Mouse (Mus musculus): ENCODE results near the gene Loxl3.

Loxl3 gene

DNA sequence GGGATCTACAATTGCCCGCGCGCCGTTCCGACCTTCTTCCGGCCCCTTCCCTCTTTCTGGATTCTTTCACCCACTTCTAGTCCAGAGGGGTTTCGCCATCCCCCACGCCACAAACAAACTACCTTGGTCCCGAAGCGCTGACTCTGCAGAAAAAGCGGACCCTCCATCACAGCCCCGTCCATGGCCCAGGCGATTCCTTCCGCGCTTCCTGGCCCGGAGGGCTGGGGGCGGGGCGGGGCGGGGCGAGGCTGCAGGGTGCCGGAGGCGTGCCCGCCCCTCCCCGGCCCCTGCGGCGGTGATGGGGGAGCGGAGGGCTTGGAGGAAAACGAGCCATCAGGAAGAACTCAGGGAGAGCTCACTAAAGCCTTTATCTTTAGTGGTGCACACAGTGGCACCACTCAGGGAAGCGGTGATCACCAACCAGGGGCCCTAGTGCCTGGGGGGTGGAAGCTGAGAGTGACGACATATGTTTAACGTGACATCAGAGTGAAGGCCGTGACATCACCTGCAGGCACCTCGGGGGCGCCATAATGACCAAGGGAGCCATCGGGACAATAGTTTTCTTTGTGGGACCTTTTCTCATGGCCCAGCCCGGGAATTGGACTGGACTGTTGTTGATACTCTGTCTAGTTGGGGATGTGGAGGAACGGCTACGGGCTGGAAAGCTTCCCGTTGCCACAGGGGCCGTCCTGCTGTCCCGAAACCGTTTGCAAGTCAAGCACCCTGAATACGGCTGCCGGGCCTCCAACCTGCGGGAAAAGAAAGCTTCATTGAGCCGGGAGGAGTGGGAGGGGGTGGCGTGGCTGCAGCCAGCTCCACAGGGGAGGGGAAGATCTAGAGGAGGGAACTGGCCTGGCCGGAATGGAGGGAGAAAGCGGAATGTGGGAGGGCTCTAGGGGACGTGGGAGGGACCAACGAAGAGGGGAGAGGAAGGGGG is at the start of gene Loxl3, which contains the start of gene Dok1:
Gene Loxl3, plus strand, starts transcription at position 925 of the 937 bp plus-strand sequence.
Gene Dok1, minus strand, starts transcription at position 223 of the 937 bp plus-strand sequence.
- peak; percentile 76 for DNase-seq (ENCODE audit: low spot score)

DNA sequence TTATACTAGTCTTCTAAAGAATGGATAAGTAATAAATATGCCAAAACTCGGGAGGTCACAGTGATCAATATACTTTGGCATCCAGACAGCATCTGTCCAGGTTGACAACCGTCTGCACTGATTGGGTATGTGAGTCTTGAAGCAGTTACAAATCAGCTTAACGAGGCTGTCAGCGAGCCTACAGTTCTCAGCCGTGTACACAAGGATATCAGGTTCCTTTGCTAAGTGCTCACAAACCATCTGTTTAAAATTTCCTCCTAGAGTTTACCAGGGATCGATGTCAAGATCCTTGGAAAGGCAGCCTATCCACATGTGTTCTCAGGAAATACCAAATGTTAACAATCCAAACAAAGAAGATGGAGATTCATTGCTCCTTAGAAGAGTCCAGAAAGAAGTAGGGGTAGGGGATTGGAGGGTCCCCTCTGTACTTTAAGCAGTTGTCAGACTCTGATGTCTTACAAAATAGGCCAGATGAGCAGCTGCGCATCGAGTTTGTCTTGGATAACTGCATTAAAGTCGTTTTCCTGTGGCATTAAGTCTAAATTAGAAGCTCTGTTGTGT is 46.5 kb upstream of the Loxl3 start:
- no peak for DNase-seq (ENCODE audit: low spot score)

DNA sequence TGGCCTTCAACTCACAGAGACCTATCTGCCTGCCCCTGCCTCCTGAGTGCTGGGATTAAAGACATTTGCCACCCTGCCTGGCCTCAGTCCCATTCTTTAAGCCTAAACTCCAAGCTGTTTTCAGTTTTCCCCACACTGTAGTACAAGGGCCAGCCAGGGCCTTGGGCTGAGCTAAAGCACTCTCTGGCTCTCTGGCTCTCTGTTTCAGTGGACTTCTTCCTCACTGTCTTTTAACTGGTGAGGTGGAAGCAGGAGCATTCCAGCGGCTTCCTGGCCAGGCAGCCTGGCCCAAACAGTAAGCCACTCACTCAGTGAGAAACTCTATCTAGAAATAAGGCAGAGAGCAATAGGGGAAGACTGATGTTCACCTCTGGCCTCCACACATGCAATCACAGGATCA is 40.3 kb upstream of the Loxl3 start:
- no peak for DNase-seq (ENCODE audit: low spot score)

DNA sequence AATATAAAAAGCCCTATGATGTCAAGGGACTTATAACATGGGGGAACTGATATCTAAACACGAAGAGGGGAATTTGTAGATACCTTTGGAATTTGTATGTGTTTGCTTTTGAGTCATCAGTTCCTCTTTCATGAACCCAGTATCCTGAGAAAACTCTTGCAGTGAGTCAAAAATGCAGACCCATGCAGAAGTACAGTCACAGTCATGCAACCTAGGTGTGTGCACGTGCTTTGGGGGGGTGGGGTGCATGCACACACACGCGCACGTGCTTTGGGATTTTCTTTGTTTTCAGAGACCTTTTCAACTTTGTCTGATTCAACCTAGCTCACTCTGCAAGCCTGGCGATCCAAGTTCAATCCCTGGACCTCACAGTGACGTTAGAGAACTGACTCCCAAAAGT is 39.6 kb upstream of the Loxl3 start:
- no peak for DNase-seq (ENCODE audit: low spot score)

DNA sequence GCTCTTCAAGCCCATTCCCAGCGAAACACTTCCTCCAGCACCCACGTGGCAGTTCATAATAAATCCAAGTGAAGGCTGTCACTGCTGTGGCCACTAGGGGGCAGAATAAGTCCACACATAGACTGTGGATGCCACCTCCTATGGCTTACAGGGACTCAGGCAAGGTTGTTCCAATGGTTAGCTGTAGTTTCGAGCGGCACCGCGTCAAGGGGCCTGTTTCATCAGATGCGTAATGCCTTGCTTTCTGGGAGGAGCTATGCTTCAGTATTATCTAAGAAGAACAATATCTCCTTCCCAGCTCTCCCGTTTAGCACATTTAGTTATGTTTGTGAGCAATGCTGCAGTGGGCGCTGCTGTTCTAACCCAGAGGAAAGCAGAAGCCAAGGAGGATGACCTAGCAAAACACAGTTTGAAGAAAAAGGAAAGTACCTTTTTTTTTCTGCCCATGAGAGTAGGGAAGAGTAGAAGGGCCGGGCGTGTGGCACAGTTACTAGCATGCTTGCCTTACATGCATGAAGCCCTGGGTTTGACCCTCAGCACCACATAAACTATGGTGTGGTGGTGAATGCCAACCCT is 37.1 kb upstream of the Loxl3 start:
- DNase-seq (ENCODE audit: low spot score), result peak; percentile 82

DNA sequence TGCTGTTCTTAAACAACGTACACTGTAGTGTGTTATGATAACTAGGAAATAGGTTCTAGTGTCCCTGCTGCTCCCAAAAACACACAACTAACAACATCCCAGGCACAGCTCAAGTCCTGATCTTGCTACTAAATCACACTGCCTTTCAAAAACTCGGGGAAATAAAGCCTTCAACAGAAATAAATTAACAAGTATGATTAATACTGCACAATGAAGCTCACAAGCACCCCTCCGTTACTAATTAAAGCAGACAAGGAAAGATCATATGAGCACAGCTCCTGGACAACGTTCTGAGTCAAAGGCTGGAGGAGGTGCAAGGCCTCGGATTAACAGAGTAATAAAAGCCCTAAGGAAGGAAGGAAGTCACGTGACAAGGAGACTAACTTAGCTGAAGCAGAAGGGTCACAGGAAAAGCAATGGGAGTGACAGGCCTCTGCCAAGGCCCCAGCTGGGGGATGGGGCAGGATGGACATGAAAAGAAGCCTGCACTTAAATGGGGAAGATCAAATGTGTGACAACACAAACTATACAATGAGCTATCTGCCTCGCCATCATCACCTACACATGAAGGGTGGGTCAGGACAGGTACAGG is 36.4 kb upstream of the Loxl3 start:
- no peak for DNase-seq (ENCODE audit: low spot score)

DNA sequence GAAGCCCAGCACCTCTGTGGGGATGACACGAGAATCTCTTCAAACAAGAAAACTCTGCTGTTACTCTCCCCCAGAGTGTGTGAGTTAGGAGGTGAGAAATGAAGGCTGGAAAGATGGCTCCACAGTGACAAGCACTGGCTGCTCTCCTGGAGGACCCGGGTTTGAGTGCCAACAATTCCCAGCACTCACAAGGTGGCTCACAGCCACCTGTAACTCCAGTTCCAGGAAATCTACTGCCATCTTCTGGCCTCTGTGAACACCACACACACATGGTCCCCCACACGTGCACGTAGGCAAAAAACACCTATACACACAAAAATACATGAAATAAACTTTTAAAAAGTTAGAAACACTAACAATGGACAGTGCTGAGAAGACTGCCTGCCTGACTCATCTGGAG is 35.6 kb upstream of the Loxl3 start:
- no peak for DNase-seq (ENCODE audit: low spot score)

DNA sequence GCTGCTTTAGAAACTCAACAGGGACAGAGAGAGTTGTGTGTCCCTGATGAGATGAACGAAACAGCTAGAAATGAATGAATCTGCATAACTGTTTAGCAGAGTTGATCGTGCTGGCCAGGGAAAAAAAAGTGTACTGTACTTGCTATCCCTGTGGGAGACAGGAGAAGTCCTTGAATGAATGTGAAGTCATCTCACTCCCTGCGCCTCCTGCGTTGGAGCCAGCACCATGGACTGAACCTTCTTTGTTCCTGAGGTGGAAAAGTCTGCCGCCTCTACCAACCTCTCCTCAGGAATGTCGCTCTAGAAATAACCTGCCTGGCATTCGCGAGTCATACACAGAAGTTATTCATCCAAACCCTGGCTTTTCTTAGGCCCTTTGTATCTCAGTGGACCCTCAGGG is 34.0 kb upstream of the Loxl3 start:
- DNase-seq (ENCODE audit: low spot score), result no peak

DNA sequence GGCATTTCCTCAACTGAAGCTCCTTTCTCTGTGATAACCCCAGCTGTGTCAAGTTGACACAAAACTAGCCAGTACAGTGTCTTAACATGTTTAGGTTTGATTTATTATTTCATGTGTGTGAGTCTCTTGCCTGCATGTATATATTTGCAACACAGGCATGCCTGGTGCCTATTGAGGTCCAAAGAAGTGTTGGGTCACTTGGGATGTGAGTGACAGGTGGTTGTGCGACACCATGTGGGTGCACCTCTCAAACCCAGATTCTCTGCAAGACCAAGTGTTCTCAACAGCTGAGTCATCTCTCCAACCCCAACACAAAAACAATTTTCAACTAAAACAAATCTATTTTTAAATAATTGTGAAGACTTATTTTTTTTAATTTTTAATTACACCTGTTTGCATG is 30.9 kb upstream of the Loxl3 start:
- DNase-seq (ENCODE audit: low spot score), result no peak

DNA sequence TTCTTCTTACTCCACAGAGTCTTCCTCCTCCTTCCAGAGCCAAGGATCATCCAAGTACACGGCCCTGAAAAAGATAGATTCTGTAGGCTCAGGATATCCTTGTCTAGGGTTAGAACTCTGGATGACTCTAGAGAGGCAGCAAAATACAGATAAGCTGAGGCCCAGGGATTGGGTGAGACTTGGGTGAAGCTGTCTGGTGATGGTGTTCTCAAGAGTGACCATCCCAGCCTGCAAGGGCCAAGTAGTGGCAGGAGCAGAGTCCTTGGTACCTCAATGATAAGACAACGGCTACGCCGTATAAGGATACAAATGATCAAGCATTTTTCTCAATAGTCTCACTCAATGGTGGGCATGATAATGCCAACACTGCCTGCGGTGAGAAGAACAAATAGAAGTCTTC is 30.1 kb upstream of the Loxl3 start:
- DNase-seq (ENCODE audit: low spot score), result no peak

DNA sequence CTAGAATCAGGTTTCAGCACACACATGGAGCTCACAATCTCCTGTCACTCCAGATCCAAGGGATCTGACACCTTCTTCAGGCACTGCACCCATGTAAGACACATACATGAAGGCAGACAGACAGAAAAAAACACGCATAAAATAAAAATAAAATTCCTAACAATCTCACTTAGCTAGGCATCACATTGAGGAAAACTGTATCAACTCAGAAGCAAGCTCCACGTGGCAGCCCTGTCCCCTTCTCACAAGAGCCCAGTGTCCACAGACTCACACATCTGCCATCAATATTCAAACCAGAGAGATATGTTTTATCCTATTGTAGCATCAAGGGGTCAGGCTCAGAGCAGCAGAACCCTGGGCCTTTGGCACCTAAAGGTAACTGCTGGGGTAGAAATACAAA is 29.7 kb upstream of the Loxl3 start:
- DNase-seq (ENCODE audit: low spot score), result no peak

DNA sequence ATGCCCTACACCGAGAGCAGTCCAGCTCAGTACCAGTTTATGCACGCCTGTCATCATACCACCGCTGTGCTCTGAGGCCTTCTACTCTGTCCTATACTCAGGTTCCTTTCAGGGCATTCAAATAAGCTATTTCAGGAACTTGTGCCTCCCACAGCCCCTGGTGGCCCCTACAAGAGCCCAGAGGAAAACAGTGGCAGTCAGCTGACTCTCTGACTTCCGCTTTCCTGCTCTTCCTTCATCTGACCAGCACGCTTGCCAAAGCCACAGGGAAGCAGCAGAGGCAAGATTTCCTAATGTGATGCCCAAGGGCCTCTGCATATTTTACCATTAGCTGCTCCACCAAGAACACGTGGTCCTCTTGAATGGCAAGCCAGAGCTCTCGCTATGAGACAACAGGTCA is 29.1 kb upstream of the Loxl3 start:
- no peak for DNase-seq (ENCODE audit: low spot score)

DNA sequence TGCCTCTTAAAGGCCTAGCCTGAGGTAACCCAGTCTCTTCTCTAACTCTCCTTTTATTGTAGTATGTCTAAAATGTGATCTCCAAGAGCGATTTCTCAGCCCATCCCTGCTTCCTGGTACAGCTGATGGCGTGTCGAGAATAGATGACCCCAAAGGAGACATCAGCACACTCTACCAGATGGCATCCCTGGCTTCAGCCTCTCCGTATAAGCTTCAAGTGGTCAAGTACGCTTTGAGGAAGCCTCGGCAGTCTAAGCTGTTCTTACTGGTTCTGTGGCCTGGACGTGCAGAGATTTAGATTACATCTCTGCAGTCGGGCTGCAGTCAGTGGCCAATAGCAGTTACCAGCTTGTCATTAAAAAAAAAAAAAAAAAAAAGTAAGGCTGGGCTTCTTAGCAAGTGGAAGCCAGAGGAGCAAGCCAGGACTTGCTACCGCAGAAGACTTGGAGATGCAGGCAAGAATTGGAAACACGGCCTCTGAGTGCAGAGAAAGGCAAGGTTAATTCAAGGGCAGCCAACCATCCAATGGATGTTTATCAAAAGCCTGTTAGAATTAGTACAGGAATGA is 28.4 kb upstream of the Loxl3 start:
- DNase-seq (ENCODE audit: low spot score), result no peak

DNA sequence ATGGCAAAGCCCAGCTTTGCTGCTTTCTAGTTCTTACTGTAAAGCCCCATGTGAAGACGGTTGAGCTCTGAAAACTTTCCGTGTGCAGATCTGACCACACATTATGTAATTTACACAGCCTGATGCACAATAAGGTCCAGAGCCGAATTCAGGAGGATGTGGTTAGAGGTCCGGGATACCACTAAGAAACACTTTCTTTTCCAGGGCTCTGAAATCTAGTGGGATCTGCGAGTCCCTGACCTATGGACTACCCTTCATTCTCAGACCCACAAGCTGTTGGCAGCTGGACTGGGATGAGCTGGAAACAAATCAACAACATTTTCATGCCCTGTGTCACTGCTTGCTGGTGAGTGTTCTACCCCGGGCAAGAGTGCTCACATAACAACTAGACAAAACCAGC is 27.9 kb upstream of the Loxl3 start:
- no peak for DNase-seq (ENCODE audit: low spot score)

DNA sequence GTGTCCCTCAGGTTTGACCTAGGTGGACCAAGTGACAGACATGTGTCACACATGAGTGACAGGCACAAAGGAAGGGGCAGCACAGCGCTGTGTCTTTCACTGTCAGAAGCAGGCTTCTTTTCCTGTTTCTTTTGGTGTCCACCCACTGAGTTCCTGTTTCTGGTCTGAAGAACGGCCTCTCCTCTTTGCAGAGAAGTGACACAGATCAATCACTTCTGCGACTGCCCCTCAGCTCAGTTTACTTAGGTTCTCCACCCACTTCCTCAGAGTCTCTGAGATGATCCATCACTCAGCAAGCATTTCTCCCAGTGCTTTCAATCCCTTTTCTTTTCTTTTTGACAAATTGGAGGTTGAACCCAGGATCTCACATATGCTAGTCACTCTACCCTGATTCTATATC is 25.3 kb upstream of the Loxl3 start:
- no peak for DNase-seq (ENCODE audit: low spot score)

DNA sequence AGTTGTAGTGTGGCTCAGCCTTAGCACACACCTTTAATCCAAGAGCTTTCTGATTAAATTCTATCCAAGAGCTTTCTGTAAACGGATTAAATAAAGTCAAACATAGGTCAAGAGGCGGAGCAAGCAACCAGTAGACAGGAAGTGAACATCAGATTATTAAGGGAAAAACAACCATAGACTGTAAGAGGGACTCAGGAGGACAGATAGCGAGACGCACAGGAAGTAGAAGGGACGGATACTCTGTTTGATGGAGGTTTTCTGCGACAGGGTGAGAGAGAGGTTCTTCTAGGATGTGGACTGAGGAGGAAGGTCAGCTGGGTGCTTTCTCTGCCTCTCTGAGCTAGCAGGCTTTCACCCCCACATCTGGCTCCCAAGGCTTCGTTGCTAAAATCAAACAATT is 24.0 kb upstream of the Loxl3 start:
- DNase-seq (ENCODE audit: low spot score), result no peak

DNA sequence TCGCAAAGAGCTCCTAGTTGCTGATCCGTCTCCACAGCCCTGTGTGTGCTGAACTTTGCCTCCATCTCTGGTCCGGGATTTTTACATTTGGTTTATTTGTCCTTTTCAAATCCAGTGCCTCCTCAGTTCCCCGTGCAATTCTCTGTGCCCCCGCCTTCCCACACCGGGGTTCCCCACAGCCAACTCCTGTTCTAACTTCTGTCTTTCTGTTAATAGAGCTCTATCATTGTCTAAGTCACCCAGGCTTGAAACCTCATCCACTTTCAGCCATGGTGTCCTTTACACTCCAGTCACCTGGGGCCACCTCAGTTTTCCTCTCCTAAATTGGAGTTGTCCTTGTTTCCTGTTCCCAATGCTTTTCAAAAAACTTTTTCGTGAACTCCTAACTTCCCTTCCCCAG is 22.7 kb upstream of the Loxl3 start:
- no peak for DNase-seq (ENCODE audit: low spot score)

DNA sequence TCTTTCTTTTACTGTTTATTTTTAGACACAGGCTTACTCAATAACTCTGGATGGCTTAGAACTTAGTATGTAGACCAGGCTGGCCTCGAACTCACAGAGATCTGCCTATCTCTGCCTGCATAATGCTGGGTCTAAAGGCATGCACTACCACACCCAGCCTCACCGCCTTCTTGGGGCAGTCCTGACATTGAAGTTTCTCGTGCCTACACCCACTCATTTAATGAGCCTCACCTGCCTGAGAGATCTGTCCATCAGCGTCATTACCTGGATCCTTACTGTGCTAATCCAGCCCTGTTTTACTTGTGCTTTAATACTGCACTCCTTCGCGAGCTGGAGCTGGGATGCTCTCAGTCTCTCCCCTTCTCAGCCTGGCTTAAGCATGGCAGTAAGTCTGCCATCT is 22.2 kb upstream of the Loxl3 start:
- no peak for DNase-seq (ENCODE audit: low spot score)

DNA sequence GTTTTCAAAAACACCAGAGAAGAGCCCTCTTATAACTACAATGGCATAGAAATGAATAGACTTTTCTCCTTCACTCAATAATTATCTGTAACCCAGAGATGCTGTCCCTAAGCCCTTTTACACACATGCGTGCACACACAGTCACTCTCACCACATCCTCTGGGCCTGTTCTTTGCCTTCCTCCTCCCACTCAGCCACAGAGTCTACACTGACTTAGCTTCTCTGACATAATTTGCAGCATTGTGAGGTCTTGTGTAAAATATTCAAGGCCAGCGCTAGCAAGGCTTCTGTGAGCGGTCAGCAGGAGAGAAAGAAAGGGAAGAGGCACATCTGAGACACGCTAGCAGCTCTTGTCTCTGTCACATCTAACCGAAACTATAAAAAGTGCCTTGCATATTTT is 20.5 kb upstream of the Loxl3 start:
- no peak for DNase-seq (ENCODE audit: low spot score)

DNA sequence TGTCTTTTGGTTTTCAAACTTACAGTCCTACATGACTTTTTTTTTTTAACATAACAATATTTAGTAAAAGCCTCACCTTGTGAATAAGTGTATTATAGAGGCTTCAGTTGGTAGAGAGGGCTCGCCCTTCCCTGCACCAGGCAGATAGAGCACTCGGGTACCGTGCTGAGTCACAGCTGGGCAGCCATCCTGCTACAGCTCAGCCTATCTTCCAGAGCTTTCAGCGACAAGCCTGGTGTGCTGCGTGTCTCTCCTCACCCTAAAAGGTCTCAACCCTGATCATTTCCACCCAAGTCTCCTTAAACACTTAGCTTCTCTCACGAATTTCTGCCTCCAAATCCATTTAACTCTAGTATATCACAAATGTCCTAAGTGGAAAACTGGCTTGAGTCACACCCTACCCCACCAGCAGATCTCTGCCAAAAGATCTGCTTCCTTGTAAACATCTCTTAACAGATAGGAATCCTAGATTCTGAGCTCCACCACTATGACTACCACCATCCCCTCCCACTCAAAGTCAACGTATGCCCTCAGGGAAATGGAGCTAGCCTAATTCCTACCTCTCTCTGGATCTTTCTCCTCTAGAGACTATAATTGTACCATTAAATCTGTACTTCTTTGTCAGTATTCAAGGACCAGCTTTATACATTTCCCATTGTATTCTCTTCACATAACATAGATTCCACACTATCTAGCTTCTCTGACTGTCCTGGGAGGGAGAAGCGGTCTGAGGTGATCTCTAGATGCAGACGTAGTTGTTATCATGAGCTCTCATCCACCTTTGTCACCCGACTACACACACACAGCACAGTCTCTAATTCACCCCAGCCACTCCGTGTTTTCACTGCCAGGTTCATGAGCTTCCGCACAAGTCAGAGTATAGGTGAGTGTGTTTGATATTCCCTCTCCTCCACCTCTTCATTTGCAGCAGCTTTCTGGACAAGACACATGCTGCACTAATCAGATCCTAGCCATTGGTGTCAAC is 19.2 kb upstream of the Loxl3 start:
- DNase-seq (ENCODE audit: low spot score), result no peak

DNA sequence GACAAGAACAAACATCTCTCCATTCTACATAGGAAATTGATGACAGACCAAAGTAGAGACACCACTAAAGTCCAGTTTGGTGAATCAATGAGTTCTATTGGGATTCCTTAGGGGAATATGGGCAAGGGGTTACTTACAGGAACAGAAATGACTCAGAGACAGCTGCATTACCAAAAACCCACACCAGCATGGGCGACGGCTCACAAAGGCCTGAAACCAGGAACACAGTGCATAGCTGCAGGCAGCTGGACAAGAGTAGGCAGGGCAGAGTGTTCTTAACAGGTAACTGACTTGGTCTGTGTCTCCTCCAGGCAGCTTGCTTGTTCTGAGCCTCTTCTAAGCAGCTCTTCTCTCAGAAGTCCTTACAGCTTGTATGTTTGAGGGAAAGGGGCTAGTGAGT is 18.2 kb upstream of the Loxl3 start:
- DNase-seq (ENCODE audit: low spot score), result no peak

Measured in ovary, postnatal 36 days (tissue).